Mouse (Mus musculus) MEL-GATA-1-ER (cell line): ENCODE results near the gene Aldh3b2.

Experiments used
- DNase-seq: peaks from one replicate; pipeline ENCODE4 v3.0.0-alpha.2; 2012; ENCODE audit warnings: low read depth; ENCODE audit errors: extremely low read depth

Gene Aldh3b2

GRCm38 (mm10) chr19:4011086-4011485, 39.0 kb downstream of the Aldh3b2 start:
- DNase-seq, result no peak

DNA sequence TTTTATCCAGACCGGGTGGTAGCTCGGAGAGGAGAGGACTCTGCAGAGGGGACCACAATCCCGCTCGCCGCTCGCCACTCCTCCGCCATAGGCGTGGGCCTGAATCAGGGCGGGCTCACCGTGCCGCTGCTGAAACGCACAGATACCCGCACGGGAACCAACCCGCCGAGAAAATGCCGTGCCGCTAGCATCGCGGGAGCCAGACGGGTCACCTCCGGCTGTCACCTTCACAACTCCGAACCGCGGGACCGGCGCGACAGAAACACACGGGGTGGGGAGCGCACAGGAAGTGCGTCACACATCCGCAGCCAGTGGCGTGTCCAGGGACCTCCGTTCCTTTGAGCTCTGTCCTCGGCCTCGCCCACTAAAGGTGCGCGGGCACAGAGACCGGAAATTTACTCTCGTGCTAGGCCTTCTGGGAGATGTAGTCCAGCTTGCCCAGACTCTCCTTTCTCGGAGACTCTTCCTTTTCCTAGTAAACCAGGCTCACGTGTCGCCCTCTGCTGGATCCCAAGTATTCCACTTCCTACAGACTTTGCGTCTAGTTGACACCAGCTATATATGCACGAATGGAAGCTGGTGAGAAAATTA, 40.4 kb downstream of the Aldh3b2 start, which contains the start of gene Ndufv1:
Gene Ndufv1 (minus strand): TSS at position 375 of the 591 bp plus-strand sequence.
- peak; percentile 98 for DNase-seq

GRCm38 (mm10) chr19:4013066-4013465, 40.9 kb downstream of the Aldh3b2 start:
- DNase-seq, result no peak

GRCm38 (mm10) chr19:4014802-4015201, 42.7 kb downstream of the Aldh3b2 start:
- no peak for DNase-seq

GRCm38 (mm10) chr19:4015635-4016034, 43.5 kb downstream of the Aldh3b2 start:
- DNase-seq, result no peak

- no peak for DNase-seq
These were observed 45.9 kb downstream of the Aldh3b2 start for GRCm38 (mm10) chr19:4017921-4018587.

DNA sequence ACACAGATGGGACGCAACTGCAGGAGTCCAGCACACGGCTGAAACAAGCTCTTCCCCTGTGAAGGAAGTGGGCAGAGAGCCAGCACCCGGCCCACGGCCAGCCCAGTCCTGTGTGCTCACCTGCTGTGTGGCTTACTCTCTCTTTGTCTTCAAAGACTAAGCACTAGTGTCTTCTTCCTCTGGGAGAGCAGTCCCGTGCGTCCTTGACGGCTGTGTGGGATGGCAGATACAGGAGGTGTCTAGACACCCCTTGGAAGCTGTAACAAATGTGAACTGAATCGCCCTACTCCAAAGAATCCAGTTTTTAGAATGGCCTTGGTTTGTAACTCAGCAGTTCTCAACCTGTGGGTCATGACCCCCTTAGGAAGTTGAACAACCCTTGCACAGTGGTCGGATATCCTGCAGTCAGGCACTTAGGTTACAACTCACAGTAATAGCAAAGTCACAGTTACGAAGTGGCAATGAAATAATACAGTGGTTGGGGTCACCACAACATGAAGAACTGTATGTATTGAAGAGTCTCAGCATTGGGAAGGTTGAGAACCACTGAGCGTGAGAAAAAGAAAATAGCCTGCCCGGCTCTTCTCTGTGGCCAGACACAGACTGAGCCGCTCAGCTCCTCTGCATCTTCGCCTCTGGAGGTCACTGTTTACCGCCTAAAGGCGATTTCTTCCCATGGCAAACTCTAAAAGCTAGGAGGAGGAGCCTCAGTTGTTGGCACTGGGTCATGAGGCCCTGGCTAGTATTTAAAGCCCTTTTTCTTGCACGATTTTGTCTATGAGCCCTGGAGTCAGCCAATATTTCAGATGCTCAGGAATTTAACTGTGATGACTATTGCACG, 46.8 kb downstream of the Aldh3b2 start:
- DNase-seq, result peak; percentile 22

DNA sequence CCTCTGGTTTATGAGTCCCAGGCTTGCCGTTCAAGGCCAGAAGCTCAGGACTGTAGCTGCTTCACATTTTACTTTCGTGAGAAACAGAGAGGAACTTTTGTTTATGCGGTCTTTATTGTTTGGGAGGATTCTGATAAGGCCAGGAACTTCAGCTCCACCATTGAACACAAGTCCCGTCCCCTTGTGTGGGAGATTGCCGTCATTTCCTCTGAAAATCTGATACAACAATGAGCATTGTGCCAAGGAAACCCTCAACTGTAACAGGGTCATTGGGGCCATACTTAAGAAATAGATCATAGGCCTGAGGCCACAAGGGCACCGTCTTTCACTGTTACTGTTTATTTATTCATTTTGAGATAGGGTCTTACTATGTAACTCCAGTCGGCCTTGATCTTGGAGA, 51.1 kb downstream of the Aldh3b2 start:
- no peak for DNase-seq

DNA sequence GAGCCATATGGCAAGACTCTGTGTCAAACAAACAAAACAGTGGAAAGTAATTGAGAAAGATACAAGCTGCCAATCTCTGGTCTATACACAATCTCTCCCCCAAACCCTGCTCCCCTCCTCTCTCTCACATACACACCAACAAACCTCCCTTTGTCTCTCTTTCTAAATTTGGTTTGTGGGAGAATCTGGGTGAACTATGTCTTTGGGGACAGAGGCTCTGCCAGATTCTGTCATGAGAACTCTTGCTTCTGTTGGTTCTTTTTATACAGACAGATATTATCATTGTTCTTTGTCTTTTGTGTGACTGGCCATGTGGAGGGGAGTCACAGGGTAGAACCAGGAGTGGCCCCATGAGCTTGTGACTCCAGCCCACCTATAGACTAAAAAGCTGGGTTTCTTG, 55.4 kb downstream of the Aldh3b2 start:
- DNase-seq, result no peak
